Comparison of ENCODE assay signal across 19 mouse cellular contexts in the genomic region with DNA sequence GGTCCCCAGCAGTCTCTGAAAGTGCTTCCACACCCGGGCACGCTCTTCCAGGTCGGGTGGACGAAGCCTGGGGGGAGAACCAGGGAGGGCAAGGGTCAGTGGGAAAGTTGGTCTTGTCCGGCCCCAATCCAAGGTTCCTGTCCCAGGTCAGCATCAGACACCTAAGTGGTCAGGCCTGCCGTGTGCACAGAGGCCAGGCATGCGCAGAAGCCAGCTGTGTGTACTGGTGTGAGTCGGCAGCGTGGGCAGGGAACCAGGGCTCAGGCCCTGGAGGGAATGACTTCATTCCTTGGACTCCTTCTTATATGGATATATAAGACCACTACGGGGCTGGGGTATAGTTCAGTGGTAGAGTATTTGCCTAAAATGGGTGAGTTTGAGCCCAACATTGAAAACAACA. TPM values are rescaled to one million over a fixed set of nuclear protein-coding genes. Genes with fewer than 3 reads are reported as not detected.
A peak's percentile ranks its signal among the peaks of the same experiment; 100 is the strongest.
DNase-seq lines count a peak whose midpoint lies in the region; TF ChIP-seq lines count a peak whose summit lies in the region.
"Had no signal": no experiment of that assay in that cellular context is flagged by ENCODE, and none has a peak within 500 bp of the region (broad histone marks: within the 10 kb centered on the region; RNA-seq: fewer than 3 reads in every experiment).

No protein-coding gene starts in this region.

- no peak overlapping the region for H3K4me3 ChIP-seq in left cerebral cortex, adult 2 months
- H3K4me3 ChIP-seq: embryonic facial prominence, embryonic 10.5 days; forebrain, embryonic 15.5 days; heart, adult 2 months; heart, embryonic 15.5 days; hindbrain, embryonic 10.5 days had no signal

- intact Hi-C loops in left cerebral cortex, adult 2 months (cut with DNase I), result loop anchor here (10.0 kb wide), 1 partner anchor 455 kb away; no protein-coding TSS in a partner anchor

- peak; percentile 30 for DNase-seq in kidney, adult 18-20 months
- no peak for DNase-seq in kidney, postnatal 10 days
- DNase-seq in kidney, postnatal 25 days, result peak; percentile 52 to 72
- no peak for DNase-seq in kidney, postnatal 4 days
- DNase-seq in adipocyte (ENCODE audit: low spot score), result peak; percentile 12
- DNase-seq in left cerebral cortex, adult 2 months (ENCODE audit: extremely low spot score in 1 of 2, low spot score in 2 of 2), result no peak
- DNase-seq in neural tube, embryonic 10.5 days (ENCODE audit: extremely low spot score, low spot score), result no peak
- no peak for DNase-seq in gastrocnemius, postnatal 25 days
- DNase-seq: adrenal gland, adult 8-10 months; adrenal gland, postnatal 36 days; cerebellum, adult 2 months; cerebellum, postnatal 10 days; gastrocnemius, postnatal 10 days; heart, adult 2 months had no signal

- no peak for TF ChIP-seq CTCF in left cerebral cortex, adult 2 months (IDR thresholded peaks at IDR 0.05)

- no peak overlapping the region for H3K27ac ChIP-seq in left cerebral cortex, adult 2 months
- H3K27ac ChIP-seq: embryonic facial prominence, embryonic 10.5 days; forebrain, embryonic 15.5 days; heart, adult 2 months; heart, embryonic 15.5 days; hindbrain, embryonic 10.5 days; hindbrain, embryonic 14.5 days had no signal

RNA-seq across cellular contexts. Expression of gene Hps1, which starts 10.1 kb away (rescaled TPM):
- total RNA-seq in left cerebral cortex, adult 2 months (2021), result 10 to 100 TPM; 12.3 to 14.2 TPM
- total RNA-seq in gastrocnemius, postnatal 25 days (2021), result under 1 TPM; 0.72 to 0.99 TPM

RNA-seq across cellular contexts. Expression of gene Pyroxd2, which starts 17.1 kb away (rescaled TPM):
- 1 to 10 TPM; 2.9 to 3.1 TPM for total RNA-seq in left cerebral cortex, adult 2 months (2021)
- 1 to 10 TPM in 1 of 2 experiments, under 1 TPM in 1; 0.82 to 2.1 TPM for total RNA-seq in gastrocnemius, postnatal 25 days (2021)

Comparison
In these comparisons a context has a peak if more than half of its experiments do, and no peak if none do; other contexts are left out.
1. DNase-seq: peak in kidney, adult 18-20 months (single experiment), kidney, postnatal 25 days (2 of 2) and adipocyte (single experiment); none in kidney, postnatal 10 days (single experiment), kidney, postnatal 4 days (0 of 2), left cerebral cortex, adult 2 months (0 of 2), neural tube, embryonic 10.5 days (single experiment) and gastrocnemius, postnatal 25 days (single experiment).
2. RNA of gene Hps1, which starts 10.1 kb away (total RNA-seq): 12.3 to 14.2 TPM in left cerebral cortex, adult 2 months; 0.72 to 0.99 TPM in gastrocnemius, postnatal 25 days; every median in the first group is over 4 times any median in the second.